Comparison of ENCODE assay signal across 9 mouse cellular contexts in the genomic region with DNA sequence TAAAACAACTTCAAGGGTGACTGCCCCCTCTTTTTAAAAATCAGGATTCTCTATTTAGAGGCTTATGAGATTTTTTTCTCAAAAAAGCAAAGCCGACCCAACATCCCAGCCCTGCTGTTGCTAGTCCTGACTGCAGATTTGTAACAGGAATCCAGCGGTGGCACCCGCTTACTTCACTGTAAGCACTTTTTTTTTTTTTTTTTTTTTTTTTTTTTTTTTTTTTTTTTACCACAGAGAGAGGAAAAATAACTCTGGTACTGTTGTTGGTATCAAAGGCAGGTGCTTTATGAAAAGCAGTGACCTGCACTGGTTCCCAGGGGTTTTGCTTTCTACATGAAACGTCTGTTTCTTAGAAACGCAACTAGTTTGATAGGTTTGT. TPM values are rescaled to one million over a fixed set of nuclear protein-coding genes. Genes with fewer than 3 reads are reported as not detected.
DNase-seq lines count a peak whose midpoint lies in the region; ATAC-seq and TF ChIP-seq lines count a peak whose summit lies in the region.
"Had no signal": no experiment of that assay in that cellular context is flagged by ENCODE, and none has a peak within 500 bp of the region (broad histone marks: within the 10 kb centered on the region; RNA-seq: fewer than 3 reads in every experiment).

No protein-coding gene starts in this region.

- no peak overlapping the region for H3K4me3 ChIP-seq in lung, postnatal 0 days (ENCODE audit: low read depth, low read length)
- peak overlapping the region; percentile 56 for H3K4me3 ChIP-seq in forebrain, embryonic 16.5 days (replicated peaks; ENCODE audit: low read length)
- peak overlapping the region; percentile 57; the same call in 1 of the 2 replicates for H3K4me3 ChIP-seq in liver, embryonic 13.5 days (replicated peaks)
- H3K4me3 ChIP-seq in stomach, postnatal 0 days (ENCODE audit: low read depth, low read length), result no peak overlapping the region

- H3K27me3 ChIP-seq in lung, postnatal 0 days (replicated peaks; ENCODE audit: insufficient read depth, low read length), result no peaks in the 10 kb centered on the region; the same call in 1 of the 2 replicates
- peaks cover 24% of the 10 kb centered on the region for H3K27me3 ChIP-seq in forebrain, embryonic 16.5 days (replicated peaks; ENCODE audit: control insufficient read depth, insufficient read depth, low read length)
- peaks cover 40% of the 10 kb centered on the region for H3K27me3 ChIP-seq in liver, embryonic 13.5 days
- no peaks in the 10 kb centered on the region for H3K27me3 ChIP-seq in stomach, postnatal 0 days (ENCODE audit: control insufficient read depth, insufficient read depth, low read length)

- WGBS in lung, postnatal 0 days, result 8% methylated on average over 5 of the region's 5 CpGs
- WGBS in forebrain, embryonic 16.5 days, result 16% methylated on average over 5 of the region's 5 CpGs
- 15% methylated on average over 5 of the region's 5 CpGs for WGBS in liver, embryonic 13.5 days (ENCODE audit: insufficient replicate concordance)
- 10% methylated on average over 5 of the region's 5 CpGs for WGBS in stomach, postnatal 0 days

- no peak overlapping the region for H3K27ac ChIP-seq in lung, postnatal 0 days (ENCODE audit: low read length)
- H3K27ac ChIP-seq in forebrain, embryonic 16.5 days (ENCODE audit: low read length), result no peak overlapping the region
- no peak overlapping the region for H3K27ac ChIP-seq in liver, embryonic 13.5 days
- H3K27ac ChIP-seq in stomach, postnatal 0 days (replicated peaks), result no peak overlapping the region

- no peaks in the 10 kb centered on the region for H3K9me3 ChIP-seq in lung, postnatal 0 days (ENCODE audit: low read length)
- H3K9me3 ChIP-seq in forebrain, embryonic 16.5 days (ENCODE audit: control insufficient read depth, low read length), result no peaks in the 10 kb centered on the region
- no peaks in the 10 kb centered on the region for H3K9me3 ChIP-seq in liver, embryonic 13.5 days (replicated peaks)
- H3K9me3 ChIP-seq in stomach, postnatal 0 days (ENCODE audit: control insufficient read depth, low read length), result no peaks in the 10 kb centered on the region

- peaks cover 5% of the 10 kb centered on the region; the same call in 1 of the 2 replicates for H3K4me1 ChIP-seq in lung, postnatal 0 days (ENCODE audit: insufficient read depth, low read depth, low read length)
- H3K4me1 ChIP-seq in forebrain, embryonic 16.5 days (replicated peaks; ENCODE audit: control insufficient read depth, insufficient read depth, low read length), result peaks cover 12% of the 10 kb centered on the region
- H3K4me1 ChIP-seq in liver, embryonic 13.5 days (replicated peaks), result peaks cover 12% of the 10 kb centered on the region
- peaks cover 5% of the 10 kb centered on the region for H3K4me1 ChIP-seq in stomach, postnatal 0 days (replicated peaks; ENCODE audit: control insufficient read depth, insufficient read depth)

- TF ChIP-seq EP300 in lung, postnatal 0 days (IDR thresholded peaks at IDR 0.05), result no peak
- TF ChIP-seq EP300 in stomach, postnatal 0 days (optimal IDR thresholded peaks at IDR 0.05), result no peak

- peak overlapping the region; percentile 84 for H3K4me2 ChIP-seq in lung, postnatal 0 days (replicated peaks; ENCODE audit: low read depth, low read length)
- H3K4me2 ChIP-seq in forebrain, embryonic 16.5 days (ENCODE audit: low read length), result peak overlapping the region; percentile 95
- H3K4me2 ChIP-seq in liver, embryonic 13.5 days, result peak overlapping the region; percentile 74
- peak overlapping the region; percentile 89 for H3K4me2 ChIP-seq in stomach, postnatal 0 days (replicated peaks; ENCODE audit: low read depth)

- no peak for ATAC-seq in lung, postnatal 0 days
- no peak for ATAC-seq in forebrain, embryonic 16.5 days
- ATAC-seq in liver, embryonic 13.5 days (ENCODE audit: low read depth), result no peak
- no peak for ATAC-seq in stomach, postnatal 0 days (ENCODE audit: low FRiP score, low TSS enrichment)
- ATAC-seq in megakaryocyte progenitor cell, adult 5-6 weeks (replicated peaks; ENCODE audit: poor library complexity), result no peak

- no peaks in the 10 kb centered on the region for H3K36me3 ChIP-seq in lung, postnatal 0 days (ENCODE audit: insufficient read depth, low read length)
- H3K36me3 ChIP-seq in forebrain, embryonic 16.5 days (ENCODE audit: control insufficient read depth, insufficient read depth), result no peaks in the 10 kb centered on the region
- H3K36me3 ChIP-seq in liver, embryonic 13.5 days, result no peaks in the 10 kb centered on the region
- no peaks in the 10 kb centered on the region for H3K36me3 ChIP-seq in stomach, postnatal 0 days (ENCODE audit: control insufficient read depth, insufficient read depth, low read length)

- TF ChIP-seq CTCF in lung, postnatal 0 days (IDR thresholded peaks at IDR 0.05), result no peak
- no peak for TF ChIP-seq CTCF in stomach, postnatal 0 days (IDR thresholded peaks at IDR 0.05; ENCODE audit: low read depth)

- no peak overlapping the region for H3K9ac ChIP-seq in lung, postnatal 0 days (replicated peaks; ENCODE audit: low read depth)
- H3K9ac ChIP-seq in forebrain, embryonic 16.5 days (replicated peaks; ENCODE audit: low read depth, low read length), result peak overlapping the region; percentile 58; the same call in 1 of the 2 replicates
- no peak overlapping the region for H3K9ac ChIP-seq in liver, embryonic 13.5 days
- peak overlapping the region; percentile 23; the same call in 1 of the 2 replicates for H3K9ac ChIP-seq in stomach, postnatal 0 days (ENCODE audit: low read length)

- no peak for DNase-seq in lung, postnatal 0 days (ENCODE audit: low spot score)
- DNase-seq in lung, postnatal 36 days, result no peak
- DNase-seq in liver, embryonic 13.5 days, result no peak
- DNase-seq in stomach, postnatal 0 days (ENCODE audit: low spot score), result no peak
- no peak for DNase-seq in thymus, postnatal 36 days
- DNase-seq: cerebellum, postnatal 36 days; kidney, adult 9 months had no signal

RNA-seq across cellular contexts. Expression of a gene that starts 0.8 kb away (rescaled TPM):
- 9.0 and 10.2 TPM in 2 replicates for polyA plus RNA-seq in lung, postnatal 0 days (2015; fragmentation: Nextera tagmentation; extraction: Ambion mirVana)
- polyA plus RNA-seq in forebrain, embryonic 16.5 days (2015; fragmentation: Nextera tagmentation; extraction: Ambion mirVana), result 2.1 and 3.0 TPM in 2 replicates
- 1.1 TPM in 2 replicates for polyA plus RNA-seq in liver, embryonic 13.5 days (2015; fragmentation: Nextera tagmentation; extraction: Ambion mirVana)
- polyA plus RNA-seq in stomach, postnatal 0 days (2015; fragmentation: Nextera tagmentation; extraction: Ambion mirVana), result 0.79 and 0.94 TPM in 2 replicates
- total RNA-seq in megakaryocyte progenitor cell, adult 5-6 weeks (2015), result 0.05 TPM in 1 of 2 replicates, not detected in the other
- total RNA-seq in megakaryocyte progenitor cell, adult 5-6 weeks (2017), result not detected in 2 replicates

RNA-seq across cellular contexts. Expression of a gene that starts 55.4 kb away (rescaled TPM):
- 3.4 and 3.5 TPM in 2 replicates for polyA plus RNA-seq in lung, postnatal 0 days (2015; fragmentation: Nextera tagmentation; extraction: Ambion mirVana)
- 3.3 and 3.6 TPM in 2 replicates for polyA plus RNA-seq in forebrain, embryonic 16.5 days (2015; fragmentation: Nextera tagmentation; extraction: Ambion mirVana)
- polyA plus RNA-seq in liver, embryonic 13.5 days (2015; fragmentation: Nextera tagmentation; extraction: Ambion mirVana), result 1.1 and 1.2 TPM in 2 replicates
- 1.7 TPM in 2 replicates for polyA plus RNA-seq in stomach, postnatal 0 days (2015; fragmentation: Nextera tagmentation; extraction: Ambion mirVana)
- 10.7 and 13.5 TPM in 2 replicates for total RNA-seq in megakaryocyte progenitor cell, adult 5-6 weeks (2015)
- 12.9 and 13.7 TPM in 2 replicates for total RNA-seq in megakaryocyte progenitor cell, adult 5-6 weeks (2017)

Comparison
In these comparisons a context has a peak if more than half of its experiments do, and no peak if none do; other contexts are left out.
1. H3K4me3 ChIP-seq: peak in forebrain, embryonic 16.5 days (single experiment) and liver, embryonic 13.5 days (single experiment); none in lung, postnatal 0 days (single experiment) and stomach, postnatal 0 days (single experiment).
2. H3K9ac ChIP-seq: peak in forebrain, embryonic 16.5 days (single experiment) and stomach, postnatal 0 days (single experiment); none in lung, postnatal 0 days (single experiment) and liver, embryonic 13.5 days (single experiment).
3. Peak in every context shown above with its lines, with median percentiles within 50 percentile points of each other: H3K4me2 ChIP-seq.